Mouse (Mus musculus) midbrain, embryonic 10.5 days (tissue): Measurements from ENCODE around the gene Ascl2. TPM values are rescaled to one million over a fixed set of nuclear protein-coding genes. Genes with fewer than 3 reads are reported as not detected.

Experiments
- DNase-seq: peaks from one replicate; pipeline ENCODE4 v3.0.0-alpha.2; 2017; ENCODE audit warnings: low spot score
- H3K27ac ChIP-seq: fragments of 300-500 bp; sonication (generic); replicated peaks from 2 replicates; pipeline ENCODE4 v1.5.1; 2016; ENCODE audit warnings: mild to moderate bottlenecking
- H3K27me3 ChIP-seq: fragments of 300-500 bp; sonication (generic); 2 replicates; pipeline ENCODE4 v1.6.1; 2016; ENCODE audit warnings: low read depth, mild to moderate bottlenecking; ENCODE audit not compliant: poor library complexity, severe bottlenecking
- H3K36me3 ChIP-seq: fragments of 300-500 bp; sonication (generic); 2 replicates; pipeline ENCODE4 v1.6.1; 2016; ENCODE audit warnings: mild to moderate bottlenecking, moderate library complexity
- H3K4me1 ChIP-seq: fragments of 300-500 bp; sonication (generic); 2 replicates; pipeline ENCODE4 v1.6.1; 2016
- H3K4me3 ChIP-seq: fragments of 300-500 bp; sonication (generic); 2 replicates; pipeline ENCODE4 v1.5.1; 2016; ENCODE audit warnings: mild to moderate bottlenecking, moderate library complexity
- H3K9me3 ChIP-seq: fragments of 300-500 bp; sonication (generic); replicated peaks from 2 replicates; pipeline ENCODE4 v1.6.1; 2016; ENCODE audit warnings: mild to moderate bottlenecking
- WGBS: fragments of 180-500 bp; shearing (Covaris S2); methylation state at CpG from one replicate; pipeline ENCODE4 v1.1.7; 2016; 5-methylcytosine and 5-hydroxymethylcytosine counted together
- polyA plus RNA-seq: library from polyadenylated mRNA; unstranded; fragments of >200 nt; fragmentation: Nextera tagmentation; extraction: Ambion mirVana; gene quantifications from 2 replicates; pipeline ENCODE4 v1.2.1, GENCODE M21; 2016

Ascl2 gene
- 0.70 and 1.3 TPM in 2 replicates for polyA plus RNA-seq

- H3K36me3 ChIP-seq, result no peaks in the 10 kb centered on the region
- H3K27me3 ChIP-seq, result peaks cover 87% of the 10 kb centered on the region
- H3K4me1 ChIP-seq, result peaks cover 33% of the 10 kb centered on the region
- no peak within 1 kb of the TSS; the same call in 1 of the 2 replicates for H3K27ac ChIP-seq
- DNase-seq, result peak; percentile 56
- no peaks in the 10 kb centered on the region for H3K9me3 ChIP-seq
- WGBS, result 2% methylated on average over 51 of the region's 51 CpGs
- H3K4me3 ChIP-seq, result peak within 1 kb of the TSS; percentile 59
Measured at GRCm38 (mm10) chr7:142968809-142969511, at the start of gene Ascl2. TSS of gene Ascl2 (minus strand) at chr7:142969264.

GRCm38 (mm10) chr7:143017181-143017580 is 48.1 kb upstream of the Ascl2 start:
- DNase-seq, result no peak

GRCm38 (mm10) chr7:143016424-143017142 is 47.5 kb upstream of the Ascl2 start:
- 50% methylated on average over 8 of the region's 9 CpGs for WGBS
- DNase-seq, result no peak
- H3K27me3 ChIP-seq, result no peaks in the 10 kb centered on the region; the same call in 1 of the 2 replicates
- no peaks in the 10 kb centered on the region for H3K9me3 ChIP-seq
- H3K36me3 ChIP-seq, result no peaks in the 10 kb centered on the region
- H3K27ac ChIP-seq, result no peak overlapping the region
- peaks cover 20% of the 10 kb centered on the region for H3K4me1 ChIP-seq
- H3K4me3 ChIP-seq, result no peak overlapping the region

More at GRCm38 (mm10) chr7:143017181-143017580, 48.1 kb upstream of the Ascl2 start:
- Histone ChIP-seq H3K27me3 (no peaks in the 10 kb centered on the region; the same call in 1 of the 2 replicates), H3K36me3 (no peaks in the 10 kb centered on the region), H3K9me3 (no peaks in the 10 kb centered on the region), H3K4me3 (no peak overlapping the region), H3K4me1 (peaks cover 20% of the 10 kb centered on the region), H3K27ac (no peak overlapping the region)
- WGBS, result 71% methylated on average over 4 of the region's 4 CpGs

GRCm38 (mm10) chr7:143015755-143016423 is 46.8 kb upstream of the Ascl2 start:
- Histone ChIP-seq H3K4me1 (peaks cover 20% of the 10 kb centered on the region), H3K9me3 (no peaks in the 10 kb centered on the region), H3K27ac (no peak overlapping the region), H3K4me3 (no peak overlapping the region), H3K27me3 (no peaks in the 10 kb centered on the region; the same call in 1 of the 2 replicates), H3K36me3 (no peaks in the 10 kb centered on the region)
- no peak for DNase-seq
- WGBS, result 0% methylated on average over 1 of the region's 1 CpGs

- Histone ChIP-seq H3K4me3 (no peak overlapping the region), H3K36me3 (no peaks in the 10 kb centered on the region), H3K4me1 (peaks cover 20% of the 10 kb centered on the region), H3K27me3 (no peaks in the 10 kb centered on the region; the same call in 1 of the 2 replicates), H3K9me3 (no peaks in the 10 kb centered on the region), H3K27ac (no peak overlapping the region)
- no peak for DNase-seq
- WGBS, result 85% methylated on average over 7 of the region's 7 CpGs
Measured at GRCm38 (mm10) chr7:143014862-143015659, 46.0 kb upstream of the Ascl2 start.

- no peak for DNase-seq
- H3K9me3 ChIP-seq, result no peaks in the 10 kb centered on the region
- no peak overlapping the region; the same call in 1 of the 2 replicates for H3K27ac ChIP-seq
- 74% methylated on average over 8 of the region's 8 CpGs for WGBS
- H3K36me3 ChIP-seq, result no peaks in the 10 kb centered on the region
- peaks cover 27% of the 10 kb centered on the region for H3K4me1 ChIP-seq
- H3K4me3 ChIP-seq, result no peak overlapping the region
- no peaks in the 10 kb centered on the region; the same call in 1 of the 2 replicates for H3K27me3 ChIP-seq
Measured at GRCm38 (mm10) chr7:143013420-143014178, 44.5 kb upstream of the Ascl2 start.

- DNase-seq, result no peak
- Histone ChIP-seq H3K9me3 (no peaks in the 10 kb centered on the region), H3K4me1 (peaks cover 38% of the 10 kb centered on the region), H3K27me3 (no peaks in the 10 kb centered on the region; the same call in 1 of the 2 replicates), H3K4me3 (no peak overlapping the region), H3K36me3 (no peaks in the 10 kb centered on the region), H3K27ac (no peak overlapping the region; the same call in 1 of the 2 replicates)
- 92% methylated on average over 5 of the region's 5 CpGs for WGBS
Measured at GRCm38 (mm10) chr7:143012230-143012875, 43.3 kb upstream of the Ascl2 start.

GRCm38 (mm10) chr7:143011226-143011625 is 42.2 kb upstream of the Ascl2 start:
- H3K4me3 ChIP-seq, result no peak overlapping the region
- no peaks in the 10 kb centered on the region for H3K27me3 ChIP-seq
- H3K36me3 ChIP-seq, result no peaks in the 10 kb centered on the region
- WGBS, result 87% methylated on average over 1 of the region's 1 CpGs
- H3K4me1 ChIP-seq, result peaks cover 35% of the 10 kb centered on the region
- no peak for DNase-seq
- no peak overlapping the region for H3K27ac ChIP-seq
- H3K9me3 ChIP-seq, result no peaks in the 10 kb centered on the region

GRCm38 (mm10) chr7:143009996-143010395 is 40.9 kb upstream of the Ascl2 start:
- Histone ChIP-seq H3K27ac (no peak overlapping the region), H3K36me3 (no peaks in the 10 kb centered on the region), H3K27me3 (no peaks in the 10 kb centered on the region), H3K4me3 (no peak overlapping the region), H3K9me3 (no peaks in the 10 kb centered on the region), H3K4me1 (peaks cover 29% of the 10 kb centered on the region)
- DNase-seq, result no peak
- WGBS, result 86% methylated on average over 4 of the region's 4 CpGs

- peak overlapping the region; percentile 78; the same call in 1 of the 2 replicates for H3K27ac ChIP-seq
- no peak for DNase-seq
- H3K4me3 ChIP-seq, result no peak overlapping the region
- peaks cover 29% of the 10 kb centered on the region for H3K4me1 ChIP-seq
- no peaks in the 10 kb centered on the region for H3K9me3 ChIP-seq
- H3K36me3 ChIP-seq, result no peaks in the 10 kb centered on the region
- 58% methylated on average over 3 of the region's 4 CpGs for WGBS
- no peaks in the 10 kb centered on the region for H3K27me3 ChIP-seq
Measured at GRCm38 (mm10) chr7:143008996-143009665, 40.1 kb upstream of the Ascl2 start.
